Mouse (Mus musculus) left cerebral cortex, adult 9 months (tissue): ENCODE results near the gene Rpa2.
A peak's percentile ranks its signal among the peaks of the same experiment; 100 is the strongest.
"Not testable (repeated sequence)": the region's sequence is repeated elsewhere in the genome, so short reads cannot be mapped to it uniquely, and the experiment has no call there.

Experiments
- DNase-seq, 2 experiments: peaks; one replicate each; pipeline ENCODE4 v3.0.0; 2022; ENCODE audit warnings: low spot score in 2 of 2

Gene Rpa2

DNA sequence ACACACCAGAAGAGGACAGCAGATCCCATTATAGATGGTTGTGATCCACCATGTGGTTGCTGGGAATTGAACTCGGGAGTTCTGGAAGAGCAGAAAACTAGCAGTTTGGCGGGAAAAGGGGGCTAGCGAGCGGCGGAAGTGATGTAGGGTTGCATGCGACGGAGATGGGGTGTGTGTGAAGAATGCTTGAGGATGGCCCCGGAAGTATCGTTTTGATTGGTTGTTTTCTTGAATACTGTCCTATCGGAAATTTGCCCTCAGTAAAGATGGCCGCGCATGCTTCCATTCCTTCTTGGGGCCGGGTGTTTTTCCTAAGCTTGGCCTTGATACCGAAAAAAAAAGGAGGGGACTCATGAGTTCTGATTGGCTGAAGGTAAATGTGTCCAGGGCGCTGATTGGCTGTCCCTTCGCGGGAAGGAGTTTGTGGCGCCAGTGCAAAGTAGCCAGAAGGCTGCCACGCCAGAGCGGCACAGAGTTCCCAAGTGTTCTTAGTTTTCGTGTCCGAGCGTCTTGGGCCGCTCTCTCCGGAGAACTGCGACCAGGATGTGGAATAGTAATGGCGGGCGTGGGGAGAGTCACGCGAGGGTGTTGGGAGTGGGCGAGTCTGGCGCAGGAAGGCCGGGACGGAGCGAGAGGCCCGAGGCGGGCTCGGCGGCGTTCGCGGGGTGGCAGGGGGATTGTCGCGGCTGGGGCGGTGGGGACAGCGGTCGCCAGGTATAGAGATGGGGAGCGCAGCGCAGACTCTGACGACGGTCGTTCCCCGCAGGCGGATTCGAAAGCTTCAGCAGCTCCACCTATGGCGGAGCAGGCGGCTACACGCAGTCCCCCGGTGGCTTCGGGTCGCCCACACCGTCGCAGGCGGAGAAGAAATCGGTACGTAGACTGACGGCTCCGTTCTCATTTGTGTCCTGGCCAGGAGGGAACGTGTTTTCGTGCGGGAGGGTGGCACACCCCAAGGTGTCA, at the start of gene Rpa2:
TSS of gene Rpa2 (plus strand) at position 419 of the 963 bp plus-strand sequence.
- DNase-seq: peak; percentile 99 to 100

- no peak for DNase-seq
These were observed 39.9 kb upstream of the Rpa2 start for GRCm38 (mm10) chr4:132728233-132728632.

DNA sequence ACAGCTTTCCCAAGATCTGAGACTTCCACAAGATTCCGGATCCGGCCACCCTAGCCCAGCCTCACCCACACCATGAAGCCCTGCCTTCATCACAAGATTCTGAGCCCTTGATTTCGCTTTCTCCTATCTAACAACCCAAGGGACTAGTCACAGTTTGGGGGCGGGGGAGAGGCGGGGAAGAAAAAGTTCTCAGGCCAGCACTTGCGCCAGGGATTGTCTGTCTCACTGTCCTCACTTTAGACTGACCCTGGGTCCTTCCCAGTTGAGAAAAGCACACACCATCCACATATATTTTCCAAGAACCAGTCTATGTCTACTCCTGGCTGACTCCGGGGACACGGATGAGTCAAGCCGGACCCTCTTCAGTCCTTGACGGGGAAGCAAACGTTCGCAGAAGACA, 36.5 kb upstream of the Rpa2 start:
- DNase-seq: no peak

- DNase-seq: peak in 1 of 2 experiments; percentile 62
These were observed 35.9 kb upstream of the Rpa2 start, which contains the start of gene Xkr8 for GRCm38 (mm10) chr4:132732148-132732684. TSS of gene Xkr8 (minus strand) at chr4:132732546.

DNA sequence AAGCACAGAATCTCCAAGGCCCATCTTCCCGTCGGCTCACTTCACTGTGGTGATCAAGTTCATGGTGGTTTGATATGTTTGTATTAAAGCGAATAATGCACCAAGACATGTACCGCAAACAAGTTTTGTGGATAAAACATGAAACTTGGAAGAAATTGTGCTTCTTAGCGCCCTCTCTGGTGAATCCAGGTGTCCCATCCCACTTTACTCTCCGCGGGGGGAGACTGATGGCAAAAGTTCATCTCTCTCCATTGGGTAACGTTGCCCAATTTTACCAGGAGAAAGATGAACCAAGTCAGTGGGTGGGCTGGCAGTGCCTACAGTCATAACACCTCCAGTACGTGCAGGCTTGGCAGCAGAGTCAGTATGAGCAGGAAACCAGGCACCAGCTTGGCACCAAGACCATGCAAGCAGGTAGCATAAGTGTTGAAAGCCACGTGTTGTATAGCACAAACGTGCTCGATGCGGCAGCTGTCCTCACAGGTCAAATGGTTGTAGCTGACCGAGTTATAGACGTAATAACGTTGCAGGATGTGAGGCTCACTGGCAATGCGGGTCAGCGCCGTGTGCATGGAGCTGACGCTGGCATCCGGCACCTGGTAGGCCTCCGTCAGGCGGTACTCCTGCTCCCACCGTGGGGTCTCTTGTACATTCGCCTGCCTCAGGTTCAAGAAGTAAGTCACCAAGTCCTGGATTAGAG, 34.9 kb upstream of the Rpa2 start:
- DNase-seq: no peak

DNA sequence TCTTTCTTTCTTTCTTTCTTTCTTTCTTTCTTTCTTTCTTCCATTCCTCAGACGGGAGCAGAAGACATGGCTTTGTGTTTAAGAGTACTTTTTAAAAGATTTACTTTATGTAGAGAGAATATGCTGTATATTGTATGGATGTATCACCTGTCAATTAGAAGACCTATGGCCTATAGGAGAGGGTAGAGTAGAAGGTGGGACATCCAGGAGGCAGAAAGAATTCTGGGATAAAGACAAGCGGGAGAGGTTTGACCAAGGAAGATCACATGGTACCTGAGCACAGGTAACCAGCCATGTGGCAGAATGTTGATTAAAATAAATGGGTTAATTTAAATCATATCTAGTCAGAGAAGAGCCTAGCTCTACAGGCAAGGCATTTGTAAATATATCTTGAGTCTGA, 33.4 kb upstream of the Rpa2 start:
- no peak for DNase-seq

DNA sequence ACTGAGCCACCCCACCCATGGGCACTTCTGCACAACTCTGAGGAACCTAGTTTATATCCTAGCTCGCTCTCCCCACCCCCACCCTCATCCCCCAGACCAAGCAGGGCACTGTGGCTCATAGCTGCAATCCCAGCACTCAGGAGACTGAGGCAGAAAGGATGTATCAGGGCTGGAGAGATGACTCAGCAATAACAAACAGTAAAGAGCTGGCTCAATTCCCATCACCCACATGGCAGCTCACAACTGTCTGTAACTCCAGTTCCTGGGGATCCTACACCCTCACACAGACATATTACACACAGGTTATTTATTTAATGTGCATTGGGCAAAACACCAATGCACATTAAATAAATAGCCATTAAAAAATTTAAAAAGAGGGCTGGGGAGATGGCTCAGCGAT, 32.7 kb upstream of the Rpa2 start:
- DNase-seq: no peak

- DNase-seq: no peak
These were observed 32.2 kb upstream of the Rpa2 start for GRCm38 (mm10) chr4:132735894-132736293.

DNA sequence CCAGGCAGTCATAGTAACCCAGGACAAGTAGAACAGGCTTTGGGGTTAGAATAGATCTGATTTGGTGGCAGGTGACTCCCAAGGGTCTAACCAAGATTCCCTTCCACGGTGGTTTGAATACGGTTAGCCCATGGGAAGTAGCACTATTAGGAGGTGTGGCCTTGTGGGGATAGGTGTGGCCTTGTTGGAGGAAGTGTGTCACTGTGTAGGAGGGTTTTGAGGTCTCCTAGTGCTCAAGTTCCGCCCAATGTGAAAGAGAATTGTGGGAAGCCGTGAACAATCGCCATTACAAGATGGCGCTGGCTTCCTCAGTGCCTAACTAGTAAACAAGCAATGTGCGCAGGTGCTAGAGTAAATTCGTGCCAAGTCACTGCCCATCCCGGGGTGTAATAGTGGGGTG, 31.0 kb upstream of the Rpa2 start:
- DNase-seq: not testable (repeated sequence)

- DNase-seq: no peak
These were observed 26.6 kb upstream of the Rpa2 start for GRCm38 (mm10) chr4:132741491-132741890.

- peak; percentile 70 to 78 for DNase-seq
These were observed 23.9 kb upstream of the Rpa2 start for GRCm38 (mm10) chr4:132743992-132744911.

GRCm38 (mm10) chr4:132746911-132747517, 21.1 kb upstream of the Rpa2 start:
- no peak for DNase-seq

- DNase-seq: no peak
These were observed 20.4 kb upstream of the Rpa2 start for GRCm38 (mm10) chr4:132747664-132748259.

DNA sequence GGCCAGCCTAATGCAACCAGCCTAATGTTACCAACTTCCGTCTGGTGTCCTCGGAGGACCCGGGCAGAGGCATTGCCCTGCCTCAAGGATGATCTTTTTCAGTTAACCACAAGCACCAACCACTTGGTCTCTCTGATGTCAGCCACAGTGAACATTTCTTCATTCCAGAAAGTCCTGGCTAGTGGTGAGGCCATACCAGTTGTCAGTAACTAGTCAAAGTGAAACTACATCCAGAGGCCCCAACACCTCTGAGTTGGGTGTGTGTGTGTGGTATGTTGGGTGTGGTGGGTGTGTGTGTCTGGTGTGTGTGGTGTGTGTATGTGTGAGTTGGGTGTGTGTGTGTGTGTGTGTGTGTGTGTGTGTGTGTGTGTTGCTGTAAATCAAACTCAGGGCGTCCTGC, 19.4 kb upstream of the Rpa2 start:
- no peak for DNase-seq

- no peak for DNase-seq
These were observed 18.7 kb upstream of the Rpa2 start for GRCm38 (mm10) chr4:132749258-132749982.

DNA sequence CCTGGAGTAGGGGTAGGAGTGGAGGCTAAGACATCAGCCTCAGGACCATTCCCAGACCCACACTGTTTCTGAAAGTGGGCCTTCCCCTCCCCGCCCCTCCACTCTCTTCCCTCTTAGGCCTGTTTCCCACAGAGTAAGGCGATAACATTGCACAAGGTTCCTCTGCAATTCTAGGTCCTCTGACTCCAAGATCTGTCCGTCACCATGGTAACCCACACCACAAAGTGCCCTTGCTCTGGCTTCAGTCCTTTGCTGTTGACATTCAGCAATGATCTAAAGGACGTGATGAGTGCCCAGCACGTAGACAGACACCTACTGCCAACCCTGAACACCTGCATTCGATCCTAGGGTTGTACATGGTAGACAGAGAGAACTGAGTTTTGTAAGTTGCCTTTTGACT, 15.1 kb upstream of the Rpa2 start:
- no peak for DNase-seq

DNA sequence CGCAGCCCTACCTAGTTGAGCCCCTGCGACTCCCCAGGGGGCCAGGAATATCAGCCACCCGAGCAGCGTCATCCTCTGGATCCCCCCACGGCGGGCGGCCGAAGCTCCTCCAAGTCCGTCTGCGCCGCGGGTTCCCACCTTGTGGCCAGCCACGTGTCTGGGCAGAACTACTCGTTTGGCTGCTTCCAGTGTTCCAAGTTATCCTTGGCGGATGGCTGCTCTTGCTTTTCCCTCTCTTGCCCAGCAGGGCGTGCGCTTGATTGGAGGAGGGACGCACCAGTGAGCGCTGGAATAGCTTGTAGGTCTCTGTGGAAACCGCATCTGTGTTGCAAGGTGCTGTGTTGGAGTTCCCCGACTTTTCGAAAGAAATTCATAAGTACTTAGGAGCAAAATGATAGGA, 11.2 kb upstream of the Rpa2 start, which contains the start of gene Smpdl3b:
TSS of gene Smpdl3b (minus strand) at position 279 of the 400 bp plus-strand sequence.
- DNase-seq: peak in 1 of 2 experiments; percentile 81

GRCm38 (mm10) chr4:132757633-132758351, 10.3 kb upstream of the Rpa2 start:
- peak; percentile 32 to 50 for DNase-seq

GRCm38 (mm10) chr4:132760296-132760695, 7.8 kb upstream of the Rpa2 start:
- DNase-seq: no peak
